Mouse (Mus musculus): ENCODE measurements around the gene Acad8.

- TF ChIP-seq CTCF (IDR thresholded peaks at IDR 0.05; ENCODE audit: low read depth, low read length) (no peak), POLR2A (IDR thresholded peaks at IDR 0.05; ENCODE audit: borderline replicate concordance, low read depth, low read length) (no peak)
Measured at GRCm38 (mm10) chr9:26990181-26990580, 9.2 kb downstream of the Acad8 start.
